Mouse (Mus musculus): ENCODE measurements around the gene Meis2. TPM values are rescaled to one million over a fixed set of nuclear protein-coding genes. Genes with fewer than 3 reads are reported as not detected.

The Meis2 gene
- polyA plus RNA-seq, 1 experiment: not detected

GRCm38 (mm10) chr2:115857123-115858080, 208.2 kb downstream of the Meis2 start:
- no peak for TF ChIP-seq POLR2A (IDR thresholded peaks at IDR 0.05; ENCODE audit: borderline replicate concordance, low read depth, low read length)
- TF ChIP-seq CTCF (IDR thresholded peaks at IDR 0.05; ENCODE audit: low read depth, low read length): no peak
- Histone ChIP-seq H3K4me1 (ENCODE audit: control insufficient read depth, insufficient read depth, low read length) (0 out of 2 replicates have a peak, but pooled peaks cover 2% of the 10 kb centered on the region), H3K27ac (ENCODE audit: insufficient read depth, low read depth, low read length) (no peak overlapping the region), H3K4me3 (ENCODE audit: insufficient read depth, low read length) (no peak overlapping the region)

GRCm38 (mm10) chr2:115856401-115857073, 209.1 kb downstream of the Meis2 start:
- H3K4me1 ChIP-seq (ENCODE audit: control insufficient read depth, insufficient read depth, low read length): 0 out of 2 replicates have a peak, but pooled peaks cover 2% of the 10 kb centered on the region
- H3K4me3 ChIP-seq (ENCODE audit: insufficient read depth, low read length): no peak overlapping the region; the same call in 1 of the 2 replicates
- no peak for TF ChIP-seq POLR2A (IDR thresholded peaks at IDR 0.05; ENCODE audit: borderline replicate concordance, low read depth, low read length)
- TF ChIP-seq CTCF (IDR thresholded peaks at IDR 0.05; ENCODE audit: low read depth, low read length): no peak
- H3K27ac ChIP-seq (ENCODE audit: insufficient read depth, low read depth, low read length): no peak overlapping the region

DNA sequence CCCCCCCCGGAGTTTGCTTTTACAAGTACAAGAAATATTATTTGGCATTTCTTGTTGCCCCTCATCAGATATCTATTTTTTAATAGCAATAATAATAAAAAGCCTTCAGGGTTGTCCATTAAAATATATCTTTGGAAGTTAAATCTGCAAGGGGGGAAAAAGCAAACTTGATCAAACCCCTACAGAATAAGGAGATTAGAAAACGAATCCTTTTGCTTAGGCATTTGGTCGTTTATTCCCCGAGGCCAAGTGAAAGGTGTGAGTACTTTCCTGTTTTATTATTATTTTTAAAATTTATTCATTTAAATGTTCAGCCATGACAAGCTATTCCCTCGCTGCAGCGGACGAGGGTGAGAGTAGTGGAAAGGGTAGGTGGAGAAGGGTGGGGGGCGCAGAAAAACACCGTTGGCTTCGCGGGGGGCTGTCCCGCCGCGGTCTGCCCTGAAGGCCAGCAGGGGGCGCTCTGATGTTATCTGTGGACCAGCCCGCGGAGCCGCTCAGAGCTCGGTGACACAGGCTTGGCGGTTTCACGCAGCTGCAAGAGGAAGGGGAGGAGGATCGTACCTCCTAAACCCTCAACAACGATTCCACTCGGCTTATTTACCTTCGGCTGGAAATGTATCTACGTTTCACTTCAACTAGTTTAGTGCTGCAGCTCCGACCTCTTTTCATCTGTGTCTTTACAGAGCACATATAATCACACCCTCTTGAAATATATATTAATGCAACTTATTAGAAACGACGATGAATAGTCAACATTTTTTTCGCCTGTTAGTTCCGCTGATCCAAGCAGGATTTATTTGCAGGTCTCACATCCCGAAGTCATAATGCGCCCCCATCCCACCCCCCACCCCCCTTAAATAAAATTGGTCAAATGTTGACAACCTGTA, 209.9 kb downstream of the Meis2 start:
- Histone ChIP-seq H3K4me3 (ENCODE audit: insufficient read depth, low read length) (peak overlapping the region; percentile 35), H3K4me1 (ENCODE audit: control insufficient read depth, insufficient read depth, low read length) (0 out of 2 replicates have a peak, but pooled peaks cover 2% of the 10 kb centered on the region), H3K27ac (ENCODE audit: insufficient read depth, low read depth, low read length) (no peak overlapping the region)
- TF ChIP-seq CTCF (IDR thresholded peaks at IDR 0.05; ENCODE audit: low read depth, low read length) (peak; percentile 87), POLR2A (IDR thresholded peaks at IDR 0.05; ENCODE audit: borderline replicate concordance, low read depth, low read length) (no peak)

DNA sequence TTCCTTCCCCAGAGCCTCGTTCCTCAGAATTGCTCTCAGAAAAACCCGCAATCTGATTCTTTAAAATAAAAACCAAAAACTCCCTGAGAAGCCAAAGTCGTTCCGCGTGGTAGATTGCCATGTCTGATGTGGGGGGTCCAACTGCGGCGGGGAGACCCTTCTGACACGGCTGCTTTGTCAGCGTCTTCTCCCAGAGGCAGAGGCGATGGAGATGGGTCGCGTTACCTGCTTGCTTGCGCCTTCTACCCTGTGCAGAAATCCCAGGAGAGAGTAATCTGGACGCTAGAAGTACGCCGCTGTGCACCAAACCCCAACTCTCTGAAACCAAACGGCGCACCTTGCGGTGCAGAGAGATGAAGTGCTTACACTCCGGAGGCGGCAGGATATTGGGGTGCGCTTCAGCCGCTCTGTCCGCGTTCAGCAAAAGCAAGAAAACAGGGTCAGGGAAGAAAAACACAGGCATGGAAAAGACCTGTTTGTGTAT, 210.8 kb downstream of the Meis2 start:
- H3K27ac ChIP-seq (ENCODE audit: insufficient read depth, low read depth, low read length): no peak overlapping the region
- no peak for TF ChIP-seq POLR2A (IDR thresholded peaks at IDR 0.05; ENCODE audit: borderline replicate concordance, low read depth, low read length)
- TF ChIP-seq CTCF (IDR thresholded peaks at IDR 0.05; ENCODE audit: low read depth, low read length): no peak
- H3K4me3 ChIP-seq (ENCODE audit: insufficient read depth, low read length): no peak overlapping the region
- no peaks in the 10 kb centered on the region for H3K4me1 ChIP-seq (ENCODE audit: control insufficient read depth, insufficient read depth, low read length)

DNA sequence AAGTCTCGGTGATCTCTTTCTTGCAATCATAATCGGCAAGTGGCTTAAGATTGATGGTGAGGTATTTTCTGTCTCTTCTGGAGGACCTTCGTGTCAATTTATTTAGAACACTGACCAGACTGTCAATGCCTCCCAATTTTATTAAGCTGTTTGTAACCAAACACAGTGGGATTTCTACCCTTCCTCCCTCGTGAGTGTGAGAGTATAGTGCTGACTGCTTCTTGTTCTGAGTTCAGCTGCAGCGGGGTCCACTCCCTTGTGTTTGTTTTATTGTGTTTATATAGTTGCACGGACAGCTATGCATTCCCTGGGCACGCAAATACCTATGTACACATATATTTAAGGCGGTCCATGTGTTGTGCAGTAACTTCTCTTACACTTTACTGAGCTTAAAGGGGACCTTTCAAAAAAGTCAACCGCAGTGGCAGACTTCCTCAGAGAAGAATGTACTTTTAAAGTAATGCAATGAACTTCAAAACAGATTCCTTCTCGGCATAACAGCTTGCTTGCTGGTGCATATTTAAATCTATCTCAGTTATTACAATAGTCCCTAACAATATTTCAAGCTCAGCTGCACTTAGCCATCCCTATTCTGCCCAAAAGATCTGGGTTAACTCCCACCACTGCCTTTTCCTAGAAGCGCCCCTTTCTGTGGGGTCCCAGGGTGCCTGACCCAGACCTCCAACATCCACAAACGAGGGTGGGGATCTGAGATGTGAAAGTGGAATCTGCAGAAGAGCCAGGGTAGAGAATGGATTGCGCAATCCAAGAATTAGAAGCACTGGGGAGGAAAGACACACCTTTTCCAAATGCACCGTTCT, 211.4 kb downstream of the Meis2 start:
- no peak overlapping the region for H3K4me3 ChIP-seq (ENCODE audit: insufficient read depth, low read length)
- TF ChIP-seq POLR2A (IDR thresholded peaks at IDR 0.05; ENCODE audit: borderline replicate concordance, low read depth, low read length): no peak
- H3K4me1 ChIP-seq (ENCODE audit: control insufficient read depth, insufficient read depth, low read length): no peaks in the 10 kb centered on the region
- H3K27ac ChIP-seq (ENCODE audit: insufficient read depth, low read depth, low read length): no peak overlapping the region

GRCm38 (mm10) chr2:115853221-115853620, 212.4 kb downstream of the Meis2 start:
- Histone ChIP-seq H3K4me1 (ENCODE audit: control insufficient read depth, insufficient read depth, low read length) (no peaks in the 10 kb centered on the region), H3K4me3 (ENCODE audit: insufficient read depth, low read length) (no peak overlapping the region), H3K27ac (ENCODE audit: insufficient read depth, low read depth, low read length) (no peak overlapping the region)
- TF ChIP-seq CTCF (IDR thresholded peaks at IDR 0.05; ENCODE audit: low read depth, low read length) (no peak), POLR2A (IDR thresholded peaks at IDR 0.05; ENCODE audit: borderline replicate concordance, low read depth, low read length) (no peak)

- no peaks in the 10 kb centered on the region for H3K4me1 ChIP-seq (ENCODE audit: control insufficient read depth, insufficient read depth, low read length)
- TF ChIP-seq CTCF (IDR thresholded peaks at IDR 0.05; ENCODE audit: low read depth, low read length): no peak
- no peak for TF ChIP-seq POLR2A (IDR thresholded peaks at IDR 0.05; ENCODE audit: borderline replicate concordance, low read depth, low read length)
- H3K4me3 ChIP-seq (ENCODE audit: insufficient read depth, low read length): no peak overlapping the region
- no peak overlapping the region for H3K27ac ChIP-seq (ENCODE audit: insufficient read depth, low read depth, low read length)
These were observed 213.0 kb downstream of the Meis2 start for GRCm38 (mm10) chr2:115852615-115853014.

GRCm38 (mm10) chr2:115852109-115852508, 213.5 kb downstream of the Meis2 start:
- no peak overlapping the region for H3K27ac ChIP-seq (ENCODE audit: insufficient read depth, low read depth, low read length)
- no peak overlapping the region for H3K4me3 ChIP-seq (ENCODE audit: insufficient read depth, low read length)
- no peaks in the 10 kb centered on the region for H3K4me1 ChIP-seq (ENCODE audit: control insufficient read depth, insufficient read depth, low read length)
- TF ChIP-seq POLR2A (IDR thresholded peaks at IDR 0.05; ENCODE audit: borderline replicate concordance, low read depth, low read length): no peak
- TF ChIP-seq CTCF (IDR thresholded peaks at IDR 0.05; ENCODE audit: low read depth, low read length): no peak
